Mouse (Mus musculus): ENCODE data around the gene Rnf224. TPM values are rescaled to one million over a fixed set of nuclear protein-coding genes. Genes with fewer than 3 reads are reported as not detected.

The Rnf224 gene
- polyA plus RNA-seq, 1 experiment from 2014 or later, result 0.58 TPM

- Histone ChIP-seq H3K4me3 (peak overlapping the region; percentile 48), H3K36me3 (no peaks in the 10 kb centered on the region), H3K4me2 (peak overlapping the region; percentile 93), H3K9ac (peak overlapping the region; percentile 39), H3K27me3 (peaks cover 50% of the 10 kb centered on the region), H3K9me3 (no peaks in the 10 kb centered on the region), H3K4me1 (peaks cover 22% of the 10 kb centered on the region), H3K27ac (peak overlapping the region; percentile 33)
- under 1% methylated on average over 62 of the region's 64 CpGs for WGBS
- ATAC-seq (ENCODE audit: insufficient number of reproducible peaks, low FRiP score, low TSS enrichment, low read depth), result peak; percentile 41; the same call in 1 of the 2 replicates
These were observed 50.7 kb downstream of the Rnf224 start for GRCm38 (mm10) chr2:25185625-25186574.

- Histone ChIP-seq H3K9me3 (no peaks in the 10 kb centered on the region), H3K9ac (no peak overlapping the region), H3K4me3 (no peak overlapping the region), H3K27ac (no peak overlapping the region), H3K4me1 (peaks cover 35% of the 10 kb centered on the region), H3K36me3 (no peaks in the 10 kb centered on the region), H3K4me2 (no peak overlapping the region), H3K27me3 (peaks cover 63% of the 10 kb centered on the region)
- ATAC-seq (ENCODE audit: insufficient number of reproducible peaks, low FRiP score, low TSS enrichment, low read depth), result no peak
- 94% methylated on average over 7 of the region's 7 CpGs for WGBS
These were observed 52.1 kb downstream of the Rnf224 start for GRCm38 (mm10) chr2:25184496-25184895.

Other genes starting within 250 kb of the Rnf224 start
- 67.5 and 68.3 TPM in 2 replicates for gene Nsmf, start 182.4 kb downstream of the Rnf224 start, polyA plus RNA-seq (2015; fragmentation: Nextera tagmentation; extraction: Ambion mirVana)
- not detected in 2 replicates for gene Entpd8, start 156.5 kb downstream of the Rnf224 start, polyA plus RNA-seq (2015; fragmentation: Nextera tagmentation; extraction: Ambion mirVana)
- 0.18 TPM in 1 of 2 replicates, not detected in the other for gene Noxa1, start 141.6 kb downstream of the Rnf224 start, polyA plus RNA-seq (2015; fragmentation: Nextera tagmentation; extraction: Ambion mirVana)
- gene Nrarp, start 56.0 kb downstream of the Rnf224 start, polyA plus RNA-seq (2015; fragmentation: Nextera tagmentation; extraction: Ambion mirVana), result 28.5 and 33.5 TPM in 2 replicates
- 8.9 and 10.0 TPM in 2 replicates for gene Tor4a, start 39.9 kb downstream of the Rnf224 start, polyA plus RNA-seq (2015; fragmentation: Nextera tagmentation; extraction: Ambion mirVana)
- gene Nelfb, start 25.3 kb downstream of the Rnf224 start, polyA plus RNA-seq (2015; fragmentation: Nextera tagmentation; extraction: Ambion mirVana), result 114 and 117 TPM in 2 replicates
- gene Stpg3, start 22.1 kb downstream of the Rnf224 start, polyA plus RNA-seq (2015; fragmentation: Nextera tagmentation; extraction: Ambion mirVana), result not detected in 2 replicates
- gene Fam166a, start 18.0 kb downstream of the Rnf224 start, polyA plus RNA-seq (2015; fragmentation: Nextera tagmentation; extraction: Ambion mirVana), result 0.81 TPM in 1 of 2 replicates, not detected in the other
- gene Tubb4b, start 12.1 kb downstream of the Rnf224 start, polyA plus RNA-seq (2015; fragmentation: Nextera tagmentation; extraction: Ambion mirVana), result 554 and 617 TPM in 2 replicates
- gene Slc34a3, start 2.4 kb downstream of the Rnf224 start, polyA plus RNA-seq (2015; fragmentation: Nextera tagmentation; extraction: Ambion mirVana), result not detected in 2 replicates
- gene Rnf208, start 5.5 kb upstream of the Rnf224 start, polyA plus RNA-seq (2015; fragmentation: Nextera tagmentation; extraction: Ambion mirVana), result 16.9 and 17.5 TPM in 2 replicates
- 83.9 and 100 TPM in 2 replicates for gene Cysrt1, start 5.7 kb upstream of the Rnf224 start, polyA plus RNA-seq (2015; fragmentation: Nextera tagmentation; extraction: Ambion mirVana)
- gene AL732309.1, start 10.1 kb upstream of the Rnf224 start, polyA plus RNA-seq (2015; fragmentation: Nextera tagmentation; extraction: Ambion mirVana), result 10.2 and 10.4 TPM in 2 replicates
- gene Tmem203, start 18.7 kb upstream of the Rnf224 start, polyA plus RNA-seq (2015; fragmentation: Nextera tagmentation; extraction: Ambion mirVana), result 21.4 and 24.2 TPM in 2 replicates
- gene Tprn, start 25.8 kb upstream of the Rnf224 start, polyA plus RNA-seq (2015; fragmentation: Nextera tagmentation; extraction: Ambion mirVana), result 8.5 and 8.6 TPM in 2 replicates
- gene Ssna1, start 35.7 kb upstream of the Rnf224 start, polyA plus RNA-seq (2015; fragmentation: Nextera tagmentation; extraction: Ambion mirVana), result 241 and 244 TPM in 2 replicates
- 136 and 140 TPM in 2 replicates for gene Anapc2, start 35.7 kb upstream of the Rnf224 start, polyA plus RNA-seq (2015; fragmentation: Nextera tagmentation; extraction: Ambion mirVana)
- gene Tmem210, start 51.4 kb upstream of the Rnf224 start, polyA plus RNA-seq (2015; fragmentation: Nextera tagmentation; extraction: Ambion mirVana), result not detected in 2 replicates
- gene Lrrc26, start 53.1 kb upstream of the Rnf224 start, polyA plus RNA-seq (2015; fragmentation: Nextera tagmentation; extraction: Ambion mirVana), result 0.61 and 0.92 TPM in 2 replicates
- gene Grin1, start 82.4 kb upstream of the Rnf224 start, polyA plus RNA-seq (2015; fragmentation: Nextera tagmentation; extraction: Ambion mirVana), result 0.71 and 0.87 TPM in 2 replicates
- gene Man1b1, start 95.6 kb upstream of the Rnf224 start, polyA plus RNA-seq (2015; fragmentation: Nextera tagmentation; extraction: Ambion mirVana), result 47.0 and 55.8 TPM in 2 replicates
- gene Dpp7, start 119.6 kb upstream of the Rnf224 start, polyA plus RNA-seq (2015; fragmentation: Nextera tagmentation; extraction: Ambion mirVana), result 24.0 and 25.1 TPM in 2 replicates
- gene Uap1l1, start 128.9 kb upstream of the Rnf224 start, polyA plus RNA-seq (2015; fragmentation: Nextera tagmentation; extraction: Ambion mirVana), result 16.9 and 23.6 TPM in 2 replicates
- gene Sapcd2, start 135.5 kb upstream of the Rnf224 start, polyA plus RNA-seq (2015; fragmentation: Nextera tagmentation; extraction: Ambion mirVana), result 30.5 and 31.9 TPM in 2 replicates
- gene Entpd2, start 159.1 kb upstream of the Rnf224 start, polyA plus RNA-seq (2015; fragmentation: Nextera tagmentation; extraction: Ambion mirVana), result 4.2 and 11.7 TPM in 2 replicates
- 51.7 and 54.3 TPM in 2 replicates for gene Npdc1, start 162.6 kb upstream of the Rnf224 start, polyA plus RNA-seq (2015; fragmentation: Nextera tagmentation; extraction: Ambion mirVana)
- 0.18 TPM in 1 of 2 replicates, not detected in the other for gene Fut7, start 186.5 kb upstream of the Rnf224 start, polyA plus RNA-seq (2015; fragmentation: Nextera tagmentation; extraction: Ambion mirVana)
- 4.2 and 5.9 TPM in 2 replicates for gene Abca2, start 191.9 kb upstream of the Rnf224 start, polyA plus RNA-seq (2015; fragmentation: Nextera tagmentation; extraction: Ambion mirVana)
- gene Clic3, start 220.1 kb upstream of the Rnf224 start, polyA plus RNA-seq (2015; fragmentation: Nextera tagmentation; extraction: Ambion mirVana), result 99.3 and 111 TPM in 2 replicates
- 49.9 and 56.9 TPM in 2 replicates for gene Paxx, start 224.3 kb upstream of the Rnf224 start, polyA plus RNA-seq (2015; fragmentation: Nextera tagmentation; extraction: Ambion mirVana)
- 4.1 and 9.1 TPM in 2 replicates for gene Ptgds, start 233.3 kb upstream of the Rnf224 start, polyA plus RNA-seq (2015; fragmentation: Nextera tagmentation; extraction: Ambion mirVana)